ENCODE assay signal across 17 mouse cellular contexts in the genomic region with DNA sequence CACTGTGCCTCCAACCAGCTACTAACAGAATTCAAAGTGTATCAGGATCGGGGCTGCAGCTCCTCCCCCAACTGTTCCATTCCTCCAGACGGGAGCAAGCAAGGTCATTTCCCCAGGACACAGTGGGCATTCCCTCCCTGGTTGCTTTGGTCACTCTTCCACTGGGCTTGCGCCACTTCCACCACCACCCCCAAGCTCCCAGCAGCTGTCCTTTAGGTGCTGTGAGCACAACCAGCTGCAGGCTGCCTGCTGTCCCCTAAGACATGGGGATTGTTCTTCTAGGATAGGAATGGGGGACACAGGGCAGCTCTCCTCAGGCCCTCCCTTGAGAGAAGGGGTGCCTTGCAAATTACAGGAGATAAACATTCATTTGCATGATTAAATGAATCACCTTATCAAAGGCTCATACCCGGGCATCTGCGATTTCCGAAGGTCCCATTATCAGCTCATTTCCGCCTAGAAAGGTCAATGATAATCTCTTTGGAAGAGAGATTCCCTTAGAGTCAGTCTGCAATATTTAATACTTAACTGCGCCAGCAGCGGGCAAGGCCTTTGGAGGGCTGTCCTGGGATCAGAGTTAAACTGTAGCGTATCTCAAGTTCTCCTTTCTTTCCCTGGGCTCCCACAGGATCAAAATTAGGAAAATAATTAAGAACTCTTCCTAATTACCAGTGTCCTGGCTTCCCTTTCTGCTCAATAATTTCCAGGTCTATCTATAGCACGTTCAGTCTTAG. TPM values are rescaled to one million over a fixed set of nuclear protein-coding genes. Genes with fewer than 3 reads are reported as not detected.
A peak's percentile ranks its signal among the peaks of the same experiment; 100 is the strongest.
DNase-seq lines count a peak whose midpoint lies in the region; ATAC-seq and TF ChIP-seq lines count a peak whose summit lies in the region.
"Had no signal": no experiment of that assay in that cellular context is flagged by ENCODE, and none has a peak within 500 bp of the region (broad histone marks: within the 10 kb centered on the region; RNA-seq: fewer than 3 reads in every experiment).

No protein-coding gene starts in this region.

- H3K27me3 ChIP-seq in heart, postnatal 0 days (ENCODE audit: control insufficient read depth, insufficient read depth, low read length), result no peaks in the 10 kb centered on the region
- no peaks in the 10 kb centered on the region for H3K27me3 ChIP-seq in E14TG2a.4 (ENCODE audit: insufficient read depth, low read length)
- H3K27me3 ChIP-seq in intestine, embryonic 16.5 days (replicated peaks; ENCODE audit: control insufficient read depth, insufficient read depth, low read length), result no peaks in the 10 kb centered on the region
- H3K27me3 ChIP-seq: hindbrain, embryonic 15.5 days; liver, embryonic 13.5 days; midbrain, embryonic 13.5 days had no signal

- in situ Hi-C loops in ES-E14 (cut with MboI; ENCODE audit: low sequenced_read_pairs in 2 of 2, unreplicated experiment in 2 of 2), result no loop called here

- H3K9me3 ChIP-seq in heart, postnatal 0 days (replicated peaks; ENCODE audit: control insufficient read depth, low read length), result no peaks in the 10 kb centered on the region
- H3K9me3 ChIP-seq in E14TG2a.4 (ENCODE audit: low read length) (no peaks in the 10 kb centered on the region), ES-E14 (ENCODE audit: control insufficient read depth, insufficient read depth, low read depth, low read length) (no peaks in the 10 kb centered on the region)
- H3K9me3 ChIP-seq in intestine, embryonic 16.5 days (ENCODE audit: control insufficient read depth, low read length), result no peaks in the 10 kb centered on the region
- H3K9me3 ChIP-seq: hindbrain, embryonic 15.5 days; liver, embryonic 13.5 days; midbrain, embryonic 13.5 days had no signal

- peaks cover 24% of the 10 kb centered on the region for H3K4me1 ChIP-seq in heart, postnatal 0 days (ENCODE audit: control insufficient read depth, insufficient read depth)
- peaks cover 64% of the 10 kb centered on the region for H3K4me1 ChIP-seq in E14TG2a.4 (replicated peaks; ENCODE audit: low read depth, low read length)
- H3K4me1 ChIP-seq in ES-E14 (ENCODE audit: control insufficient read depth in 2 of 2, insufficient read depth in 2 of 2, low read length in 2 of 2, poor library complexity in 1 of 2), result peaks cover 10 to 31% of the 10 kb centered on the region in 2 experiments
- peaks cover 18% of the 10 kb centered on the region; the same call in 1 of the 2 replicates for H3K4me1 ChIP-seq in intestine, embryonic 16.5 days (ENCODE audit: control insufficient read depth, insufficient read depth, low read length)

- H3K9ac ChIP-seq in heart, postnatal 0 days (replicated peaks; ENCODE audit: low read depth, low read length), result no peak overlapping the region
- no peak overlapping the region for H3K9ac ChIP-seq in ES-E14 (ENCODE audit: insufficient read depth, low read depth, low read length, poor library complexity, severe bottlenecking)
- H3K9ac ChIP-seq in intestine, embryonic 16.5 days (ENCODE audit: low read depth, low read length), result peak overlapping the region; percentile 12; the same call in 1 of the 2 replicates
- H3K9ac ChIP-seq: hindbrain, embryonic 15.5 days; liver, embryonic 13.5 days; midbrain, embryonic 13.5 days had no signal

- no peak for TF ChIP-seq EP300 in heart, postnatal 0 days (IDR thresholded peaks at IDR 0.05; ENCODE audit: low read depth)

- no peak overlapping the region for H3K4me3 ChIP-seq in heart, postnatal 0 days (ENCODE audit: low read depth, low read length)
- H3K4me3 ChIP-seq in E14TG2a.4 (replicated peaks; ENCODE audit: low read length), result peak overlapping the region; percentile 37
- no peak overlapping the region for H3K4me3 ChIP-seq in ES-E14 (ENCODE audit: insufficient read depth in 1 of 2, low read depth in 1 of 2, low read length in 2 of 2, poor library complexity in 1 of 2, severe bottlenecking in 1 of 2)
- no peak overlapping the region for H3K4me3 ChIP-seq in intestine, embryonic 16.5 days (ENCODE audit: low read length)
- H3K4me3 ChIP-seq: hindbrain, embryonic 15.5 days; liver, embryonic 13.5 days; midbrain, embryonic 13.5 days had no signal

- 34% methylated on average over 11 of the region's 11 CpGs for WGBS in heart, postnatal 0 days
- 37% methylated on average over 11 of the region's 11 CpGs for WGBS in intestine, embryonic 16.5 days

- H3K4me2 ChIP-seq in heart, postnatal 0 days (ENCODE audit: low read depth, low read length), result no peak overlapping the region
- no peak overlapping the region for H3K4me2 ChIP-seq in intestine, embryonic 16.5 days (ENCODE audit: low read depth, low read length)
- H3K4me2 ChIP-seq: hindbrain, embryonic 15.5 days; liver, embryonic 13.5 days; midbrain, embryonic 13.5 days had no signal

- peak overlapping the region; percentile 61 for H3K27ac ChIP-seq in heart, postnatal 0 days (ENCODE audit: low read depth)
- H3K27ac ChIP-seq in ES-E14 (ENCODE audit: insufficient read depth, low read depth, low read length, poor library complexity, severe bottlenecking), result peak overlapping the region; percentile 75
- H3K27ac ChIP-seq in intestine, embryonic 16.5 days (ENCODE audit: low read length), result peak overlapping the region; percentile 84
- H3K27ac ChIP-seq: hindbrain, embryonic 15.5 days; liver, embryonic 13.5 days; midbrain, embryonic 13.5 days had no signal

- DNase-seq in heart, postnatal 0 days (ENCODE audit: low spot score), result peak; percentile 37
- DNase-seq in heart, adult 8-10 months (ENCODE audit: low spot score), result no peak
- no peak for DNase-seq in ES-E14 (ENCODE audit: low read depth, low spot score)
- no peak for DNase-seq in cerebellum, adult 18-20 months
- DNase-seq in right cerebral cortex, postnatal 14 days, result no peak
- DNase-seq in spleen, postnatal 36 days (ENCODE audit: low spot score in 2 of 2), result no peak
- DNase-seq: cerebellum, postnatal 10 days; liver, embryonic 13.5 days; thymus, adult 18-20 months had no signal

- peak; percentile 76 for ATAC-seq in heart, postnatal 0 days (ENCODE audit: insufficient read depth, low read depth)
- no peak for ATAC-seq in intestine, embryonic 16.5 days
- ATAC-seq: CD4-positive, CD25-positive, alpha-beta regulatory T cell, adult 4 months; midbrain, embryonic 13.5 days had no signal

- no peak for TF ChIP-seq CTCF in heart, postnatal 0 days (IDR thresholded peaks at IDR 0.05; ENCODE audit: low read depth)
- no peak for TF ChIP-seq CTCF in E14TG2a.4 (conservative IDR thresholded peaks at IDR 0.05; ENCODE audit: low read length)

- no peaks in the 10 kb centered on the region for H3K36me3 ChIP-seq in heart, postnatal 0 days (replicated peaks; ENCODE audit: control insufficient read depth, insufficient read depth, low read length)
- no peaks in the 10 kb centered on the region for H3K36me3 ChIP-seq in E14TG2a.4 (ENCODE audit: insufficient read depth, low read length)
- no peaks in the 10 kb centered on the region for H3K36me3 ChIP-seq in ES-E14 (ENCODE audit: control insufficient read depth, insufficient read depth, low read length, poor library complexity, severe bottlenecking)
- H3K36me3 ChIP-seq in intestine, embryonic 16.5 days (ENCODE audit: control insufficient read depth, insufficient read depth, low read length), result no peaks in the 10 kb centered on the region
- H3K36me3 ChIP-seq: hindbrain, embryonic 15.5 days; liver, embryonic 13.5 days; midbrain, embryonic 13.5 days had no signal

TF ChIP-seq in ES-E14, 5 proteins besides CTCF, POLR2A, EP300 and RAD21:
- TF ChIP-seq CHD2 (IDR thresholded peaks at IDR 0.05; ENCODE audit: low read depth, low read length) (no peak), MAFK (IDR thresholded peaks at IDR 0.05; ENCODE audit: insufficient read depth, low read depth, low read length) (no peak), ZC3H11A (IDR thresholded peaks at IDR 0.05; ENCODE audit: borderline replicate concordance, low read depth, low read length) (no peak), ZNF384 (IDR thresholded peaks at IDR 0.05; ENCODE audit: low read depth, low read length) (no peak), HCFC1 (IDR thresholded peaks at IDR 0.05; ENCODE audit: borderline replicate concordance, insufficient read depth, low read length) (no peak)

RNA-seq across cellular contexts. Expression of a gene that starts 26.1 kb away (rescaled TPM):
- 0.57 and 1.7 TPM in 2 replicates for total RNA-seq in heart, postnatal 0 days (2014; rRNA removed; ENCODE audit: low replicate concordance)
- polyA plus RNA-seq in heart, postnatal 0 days (2015; fragmentation: Nextera tagmentation; extraction: Ambion mirVana), result 0.89 and 1.2 TPM in 2 replicates
- 1 to 10 TPM in 3 of 4 experiments, under 1 TPM in 1; 0.97 to 3.3 (median 2.9) TPM for total RNA-seq in heart, adult 8-10 months (2022)
- total RNA-seq in ES-E14 (2012; rRNA removed), result 0.31 and 0.53 TPM in 2 replicates
- 1.2 and 1.3 TPM in 2 replicates for polyA plus RNA-seq in intestine, embryonic 16.5 days (2015; fragmentation: Nextera tagmentation; extraction: Ambion mirVana)

RNA-seq across cellular contexts. Expression of a gene that starts 46.6 kb away (rescaled TPM):
- 0.15 and 1.3 TPM in 2 replicates for total RNA-seq in heart, postnatal 0 days (2014; rRNA removed; ENCODE audit: low replicate concordance)
- 0.29 and 0.34 TPM in 2 replicates for polyA plus RNA-seq in heart, postnatal 0 days (2015; fragmentation: Nextera tagmentation; extraction: Ambion mirVana)
- under 1 TPM in 2 of 4 experiments, not detected in 2; 0.09 to 0.11 TPM for total RNA-seq in heart, adult 8-10 months (2022)
- total RNA-seq in ES-E14 (2012; rRNA removed), result not detected in 2 replicates
- polyA plus RNA-seq in intestine, embryonic 16.5 days (2015; fragmentation: Nextera tagmentation; extraction: Ambion mirVana), result not detected in 2 replicates
- total RNA-seq: left cerebral cortex, postnatal 14 days had no signal
- polyA plus RNA-seq: CD4-positive, CD25-positive, alpha-beta regulatory T cell, adult 4 months; gonadal fat pad, adult 2 months; hindbrain, embryonic 15.5 days; midbrain, embryonic 13.5 days; spleen, adult 2 months had no signal

RNA-seq across cellular contexts. Expression of a gene that starts 57.5 kb away (rescaled TPM):
- total RNA-seq in heart, postnatal 0 days (2014; rRNA removed; ENCODE audit: low replicate concordance), result 10.9 and 45.6 TPM in 2 replicates
- polyA plus RNA-seq in heart, postnatal 0 days (2015; fragmentation: Nextera tagmentation; extraction: Ambion mirVana), result 41.0 and 42.1 TPM in 2 replicates
- total RNA-seq in heart, adult 8-10 months (2022), result 10 to 100 TPM; 10.5 to 16.7 (median 14.3) TPM
- total RNA-seq in ES-E14 (2012; rRNA removed), result 10.5 and 17.4 TPM in 2 replicates
- polyA plus RNA-seq in intestine, embryonic 16.5 days (2015; fragmentation: Nextera tagmentation; extraction: Ambion mirVana), result 49.0 and 50.8 TPM in 2 replicates
